In the genomic region with DNA sequence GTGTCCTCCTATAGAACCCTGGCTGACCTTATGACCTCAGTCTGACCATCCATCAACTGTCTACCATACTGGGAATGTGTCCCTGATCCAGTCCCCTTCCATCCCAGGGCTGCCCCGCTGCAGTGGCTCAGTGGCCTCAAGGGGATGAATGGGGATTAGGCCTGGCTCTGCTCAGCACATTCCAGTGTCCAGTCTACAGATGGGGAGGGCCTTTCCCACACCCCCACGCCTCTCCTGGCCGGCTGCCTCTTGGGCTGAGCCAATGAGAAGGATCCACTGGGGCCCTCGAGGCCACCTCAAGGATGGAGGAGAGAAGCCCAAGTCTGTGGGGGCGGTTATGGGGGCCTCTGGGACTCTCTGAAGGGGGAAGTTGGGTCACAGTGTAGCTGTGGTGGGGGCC, we compare ENCODE assay signal across 10 mouse cellular contexts. TPM values are rescaled to one million over a fixed set of nuclear protein-coding genes. Genes with fewer than 3 reads are reported as not detected.
DNase-seq lines count a peak whose midpoint lies in the region; ATAC-seq lines count a peak whose summit lies in the region.
"Had no signal": no experiment of that assay in that cellular context is flagged by ENCODE, and none has a peak within 500 bp of the region (broad histone marks: within the 10 kb centered on the region; RNA-seq: fewer than 3 reads in every experiment).

No protein-coding gene starts in this region.

- H3K4me1 ChIP-seq in limb, embryonic 15.5 days, result peaks cover 54% of the 10 kb centered on the region

- H3K27me3 ChIP-seq in limb, embryonic 15.5 days, result no peaks in the 10 kb centered on the region

- DNase-seq in layer of hippocampus, adult 11-12 months (ENCODE audit: low spot score), result peak; percentile 31
- no peak for DNase-seq in layer of hippocampus, postnatal 25 days (ENCODE audit: extremely low spot score in 1 of 2, low spot score in 1 of 2)
- peak; percentile 65 for DNase-seq in adrenal gland, postnatal 14 days
- DNase-seq in gastrocnemius, adult 18-20 months (ENCODE audit: low spot score), result peak; percentile 56
- DNase-seq in heart, postnatal 36 days, result peak; percentile 60 to 66

- no peaks in the 10 kb centered on the region for H3K36me3 ChIP-seq in limb, embryonic 15.5 days

- H3K9me3 ChIP-seq in limb, embryonic 15.5 days, result no peaks in the 10 kb centered on the region

- 39% methylated on average over 5 of the region's 5 CpGs for WGBS in limb, embryonic 15.5 days

- H3K27ac ChIP-seq in limb, embryonic 15.5 days, result no peak overlapping the region
- H3K27ac ChIP-seq: macrophage had no signal

- 0 out of 2 replicates have a peak, but pooled peaks have one; percentile 7 for ATAC-seq in limb, embryonic 15.5 days (ENCODE audit: insufficient number of reproducible peaks, low FRiP score, low TSS enrichment, low read depth)
- no peak for ATAC-seq in megakaryocyte-erythroid progenitor cell, adult 5-6 weeks (replicated peaks; ENCODE audit: low FRiP score, low TSS enrichment, poor library complexity, severe bottlenecking)
- ATAC-seq in megakaryocyte, adult 5-6 weeks (ENCODE audit: poor library complexity, severe bottlenecking), result no peak

- intact Hi-C loops in heart, postnatal 36 days (cut with DNase I), result loop anchor here (5.0 kb wide), 1 partner anchor 97 kb away; no protein-coding TSS in a partner anchor

- H3K4me3 ChIP-seq in limb, embryonic 15.5 days, result no peak overlapping the region

- H3K4me2 ChIP-seq in limb, embryonic 15.5 days, result no peak overlapping the region

- H3K9ac ChIP-seq in limb, embryonic 15.5 days, result no peak overlapping the region

RNA-seq across cellular contexts. Expression of gene Grifin, which starts 0.6 kb away (rescaled TPM):
- total RNA-seq in layer of hippocampus, postnatal 25 days (2021), result not detected
- not detected in 2 replicates for total RNA-seq in adrenal gland, postnatal 14 days (2021)
- total RNA-seq in gastrocnemius, adult 18-20 months (2021), result not detected
- not detected for total RNA-seq in heart, postnatal 36 days (2021)
- polyA plus RNA-seq in limb, embryonic 15.5 days (2015; fragmentation: Nextera tagmentation; extraction: Ambion mirVana), result 0.31 TPM in 1 of 2 replicates, not detected in the other
- not detected in 2 replicates for total RNA-seq in megakaryocyte-erythroid progenitor cell, adult 5-6 weeks (2014; fragmentation: Nextera tagmentation)
- total RNA-seq in megakaryocyte-erythroid progenitor cell, adult 5-6 weeks (2017), result not detected in 2 replicates
- not detected in 2 replicates for total RNA-seq in megakaryocyte, adult 5-6 weeks (2015)
- total RNA-seq in megakaryocyte, adult 5-6 weeks (2017), result not detected in 2 replicates
- polyA plus RNA-seq: macrophage; testis, adult 2 months had no signal

RNA-seq across cellular contexts. Expression of gene Lfng, which starts 41.7 kb away (rescaled TPM):
- total RNA-seq in layer of hippocampus, postnatal 25 days (2021), result 10 to 100 TPM; 20.0 to 29.8 TPM
- 13.7 and 26.8 TPM in 2 replicates for total RNA-seq in adrenal gland, postnatal 14 days (2021)
- total RNA-seq in gastrocnemius, adult 18-20 months (2021), result 1 to 10 TPM; 3.3 to 3.5 TPM
- 1 to 10 TPM; 7.2 to 9.1 TPM for total RNA-seq in heart, postnatal 36 days (2021)
- polyA plus RNA-seq in limb, embryonic 15.5 days (2015; fragmentation: Nextera tagmentation; extraction: Ambion mirVana), result 16.9 and 19.7 TPM in 2 replicates
- 17.6 and 38.9 TPM in 2 replicates for total RNA-seq in megakaryocyte-erythroid progenitor cell, adult 5-6 weeks (2014; fragmentation: Nextera tagmentation)
- 21.3 and 22.9 TPM in 2 replicates for total RNA-seq in megakaryocyte-erythroid progenitor cell, adult 5-6 weeks (2017)
- total RNA-seq in megakaryocyte, adult 5-6 weeks (2015), result 21.3 and 23.2 TPM in 2 replicates
- total RNA-seq in megakaryocyte, adult 5-6 weeks (2017), result 48.0 and 54.2 TPM in 2 replicates

Comparison
In these comparisons a context has a peak if more than half of its experiments do, and no peak if none do; other contexts are left out.
1. DNase-seq: peak in layer of hippocampus, adult 11-12 months (single experiment), adrenal gland, postnatal 14 days (single experiment), gastrocnemius, adult 18-20 months (single experiment) and heart, postnatal 36 days (2 of 2); none in layer of hippocampus, postnatal 25 days (0 of 2).